Comparison of ENCODE assay signal across 20 mouse cellular contexts in the genomic region with DNA sequence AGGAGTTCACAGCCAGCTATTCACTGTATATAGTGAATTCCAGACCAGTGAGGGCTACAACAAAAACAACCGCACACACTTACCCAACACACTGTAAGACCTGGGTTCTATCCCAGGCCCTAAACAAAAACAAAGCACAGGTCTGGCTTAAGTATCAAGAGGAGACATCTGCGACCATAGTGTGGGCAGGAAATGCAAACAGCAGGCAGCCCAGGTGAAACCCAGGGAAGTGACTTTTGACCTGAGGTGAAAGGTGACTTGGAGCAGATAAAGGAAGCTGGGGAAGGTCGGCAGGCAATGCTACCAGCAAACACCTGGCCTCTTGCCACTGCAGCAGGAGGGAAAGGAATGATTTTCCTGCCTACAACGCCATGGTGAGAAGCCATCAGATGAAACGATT.
DNase-seq lines count a peak whose midpoint lies in the region; ATAC-seq lines count a peak whose summit lies in the region.
"Had no signal": no experiment of that assay in that cellular context is flagged by ENCODE, and none has a peak within 500 bp of the region (broad histone marks: within the 10 kb centered on the region; RNA-seq: fewer than 3 reads in every experiment).

No protein-coding gene starts in this region.

- no peak overlapping the region for H3K27ac ChIP-seq in heart, embryonic 10.5 days
- H3K27ac ChIP-seq in heart, embryonic 11.5 days (ENCODE audit: low read depth, low read length): no peak overlapping the region
- peak overlapping the region; percentile 60; the same call in 1 of the 2 replicates for H3K27ac ChIP-seq in liver, embryonic 13.5 days
- peak overlapping the region; percentile 86 for H3K27ac ChIP-seq in stomach, embryonic 16.5 days (ENCODE audit: low read length)
- H3K27ac ChIP-seq: embryonic facial prominence, embryonic 10.5 days; forebrain, embryonic 10.5 days; hindbrain, embryonic 15.5 days; layer of hippocampus, adult 2 months; midbrain, embryonic 12.5 days had no signal

- 32% methylated on average over 5 of the region's 5 CpGs for WGBS in heart, embryonic 10.5 days
- 36% methylated on average over 5 of the region's 5 CpGs for WGBS in heart, embryonic 11.5 days (ENCODE audit: insufficient replicate concordance)
- 43% methylated on average over 5 of the region's 5 CpGs for WGBS in liver, embryonic 13.5 days (ENCODE audit: insufficient replicate concordance)
- WGBS in stomach, embryonic 16.5 days: 35% methylated on average over 5 of the region's 5 CpGs

- H3K4me1 ChIP-seq in heart, embryonic 10.5 days: peaks cover 14% of the 10 kb centered on the region
- peaks cover 8% of the 10 kb centered on the region; the same call in 1 of the 2 replicates for H3K4me1 ChIP-seq in heart, embryonic 11.5 days (ENCODE audit: control insufficient read depth, insufficient read depth, low read length)
- peaks cover 40% of the 10 kb centered on the region for H3K4me1 ChIP-seq in liver, embryonic 13.5 days (replicated peaks)
- H3K4me1 ChIP-seq in stomach, embryonic 16.5 days (ENCODE audit: control insufficient read depth, insufficient read depth, low read length): no peaks in the 10 kb centered on the region; the same call in 1 of the 2 replicates
- H3K4me1 ChIP-seq: hindbrain, embryonic 15.5 days; midbrain, embryonic 12.5 days had no signal

- H3K9ac ChIP-seq in heart, embryonic 11.5 days (ENCODE audit: low read depth, low read length): no peak overlapping the region
- no peak overlapping the region for H3K9ac ChIP-seq in liver, embryonic 13.5 days
- H3K9ac ChIP-seq in stomach, embryonic 16.5 days (ENCODE audit: low read length): no peak overlapping the region
- H3K9ac ChIP-seq: hindbrain, embryonic 15.5 days; midbrain, embryonic 12.5 days had no signal

- no peak overlapping the region for H3K4me3 ChIP-seq in heart, embryonic 10.5 days
- H3K4me3 ChIP-seq in heart, embryonic 11.5 days (ENCODE audit: low read depth, low read length): no peak overlapping the region
- H3K4me3 ChIP-seq in liver, embryonic 13.5 days (replicated peaks): no peak overlapping the region
- no peak overlapping the region for H3K4me3 ChIP-seq in stomach, embryonic 16.5 days (replicated peaks; ENCODE audit: low read length)
- H3K4me3 ChIP-seq: embryonic facial prominence, embryonic 10.5 days; forebrain, embryonic 10.5 days; hindbrain, embryonic 15.5 days; layer of hippocampus, adult 2 months; midbrain, embryonic 12.5 days had no signal

- H3K36me3 ChIP-seq in heart, embryonic 10.5 days: no peaks in the 10 kb centered on the region
- no peaks in the 10 kb centered on the region for H3K36me3 ChIP-seq in heart, embryonic 11.5 days (ENCODE audit: control insufficient read depth, insufficient read depth, low read length)
- H3K36me3 ChIP-seq in liver, embryonic 13.5 days: no peaks in the 10 kb centered on the region
- no peaks in the 10 kb centered on the region for H3K36me3 ChIP-seq in stomach, embryonic 16.5 days (ENCODE audit: control insufficient read depth, insufficient read depth, low read length)
- H3K36me3 ChIP-seq: embryonic facial prominence, embryonic 10.5 days; forebrain, embryonic 10.5 days; hindbrain, embryonic 15.5 days; midbrain, embryonic 12.5 days had no signal

- peaks cover 54% of the 10 kb centered on the region for H3K27me3 ChIP-seq in heart, embryonic 10.5 days (ENCODE audit: insufficient read depth, poor library complexity, severe bottlenecking)
- H3K27me3 ChIP-seq in heart, embryonic 11.5 days (ENCODE audit: control insufficient read depth, insufficient read depth, low read length): peaks cover 24% of the 10 kb centered on the region
- no peaks in the 10 kb centered on the region for H3K27me3 ChIP-seq in liver, embryonic 13.5 days
- no peaks in the 10 kb centered on the region for H3K27me3 ChIP-seq in stomach, embryonic 16.5 days (ENCODE audit: control insufficient read depth, insufficient read depth, low read length)
- H3K27me3 ChIP-seq: hindbrain, embryonic 15.5 days had no signal

- ATAC-seq in heart, embryonic 11.5 days (replicated peaks; ENCODE audit: insufficient number of reproducible peaks, low FRiP score, low TSS enrichment): no peak
- ATAC-seq in liver, embryonic 13.5 days (ENCODE audit: low read depth): no peak
- ATAC-seq in stomach, embryonic 16.5 days (ENCODE audit: insufficient read depth, low FRiP score): no peak
- ATAC-seq: CD4-positive, CD25-positive, alpha-beta regulatory T cell, adult 4 months; forebrain, embryonic 16.5 days had no signal

- no peak overlapping the region for H3K4me2 ChIP-seq in heart, embryonic 11.5 days
- no peak overlapping the region for H3K4me2 ChIP-seq in liver, embryonic 13.5 days
- H3K4me2 ChIP-seq in stomach, embryonic 16.5 days (ENCODE audit: low read depth, low read length): no peak overlapping the region
- H3K4me2 ChIP-seq: hindbrain, embryonic 15.5 days; midbrain, embryonic 12.5 days had no signal

- peak; percentile 66 for DNase-seq in heart, embryonic 10.5 days (ENCODE audit: low spot score)
- peak; percentile 63 for DNase-seq in ZHBTc4 (ENCODE audit: low read depth, low spot score)
- DNase-seq in liver, embryonic 13.5 days: no peak
- no peak for DNase-seq in adrenal gland, adult 2 months
- no peak for DNase-seq in embryo, embryonic 10.5 days (ENCODE audit: low spot score)
- DNase-seq in urinary bladder, postnatal 10 days (ENCODE audit: low spot score): no peak
- DNase-seq: adrenal gland, postnatal 25 days; cerebellum, adult 9-10 months; gastrocnemius, postnatal 36 days; lung, adult 2 months; thymus, postnatal 14 days had no signal

- H3K9me3 ChIP-seq in heart, embryonic 10.5 days: no peaks in the 10 kb centered on the region
- no peaks in the 10 kb centered on the region for H3K9me3 ChIP-seq in heart, embryonic 11.5 days (replicated peaks; ENCODE audit: control insufficient read depth, low read length)
- no peaks in the 10 kb centered on the region for H3K9me3 ChIP-seq in liver, embryonic 13.5 days (replicated peaks)
- H3K9me3 ChIP-seq in stomach, embryonic 16.5 days (replicated peaks; ENCODE audit: control insufficient read depth, low read length): no peaks in the 10 kb centered on the region
- H3K9me3 ChIP-seq: embryonic facial prominence, embryonic 10.5 days; forebrain, embryonic 10.5 days; hindbrain, embryonic 15.5 days; midbrain, embryonic 12.5 days had no signal

Comparison
In these comparisons a context has a peak if more than half of its experiments do, and no peak if none do; other contexts are left out.
1. DNase-seq: peak in heart, embryonic 10.5 days (single experiment) and ZHBTc4 (single experiment); none in liver, embryonic 13.5 days (single experiment), adrenal gland, adult 2 months (single experiment), embryo, embryonic 10.5 days (single experiment) and urinary bladder, postnatal 10 days (single experiment).
2. H3K27ac ChIP-seq: peak in liver, embryonic 13.5 days (single experiment) and stomach, embryonic 16.5 days (single experiment); none in heart, embryonic 10.5 days (single experiment) and heart, embryonic 11.5 days (single experiment).